Mouse (Mus musculus) kidney, postnatal 36 days (tissue): Measurements from ENCODE around the gene Foxp2.

ENCODE experiments used
- DNase-seq, 2 experiments: peaks; one replicate each; pipeline ENCODE4 v3.0.0; 2021 to 2022; ENCODE audit warnings: mixed read lengths in 2 of 2

Gene Foxp2

DNA sequence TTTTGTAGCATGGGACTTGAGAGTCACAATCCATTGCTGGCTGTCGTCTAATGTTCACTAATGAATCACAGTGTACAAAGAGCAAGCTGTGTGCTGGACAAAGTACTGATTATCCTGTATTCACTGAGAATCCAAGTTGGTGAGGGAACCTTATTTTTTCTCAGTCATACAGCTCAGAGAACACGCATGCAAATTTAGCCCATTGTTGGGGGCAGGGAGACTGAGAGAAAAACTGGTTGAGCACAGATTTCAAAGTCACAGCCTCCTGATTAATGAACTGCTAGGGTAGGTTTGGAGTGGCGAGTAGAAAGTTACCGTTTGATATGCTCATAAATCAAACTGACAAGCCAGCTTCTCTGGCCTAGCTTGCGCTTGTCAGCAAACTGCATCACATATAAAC lies 477.1 kb downstream of the Foxp2 start:
- DNase-seq: peak; percentile 43 to 45

- no peak for DNase-seq
These were observed 495.3 kb downstream of the Foxp2 start for GRCm38 (mm10) chr6:15396462-15396861.

DNA sequence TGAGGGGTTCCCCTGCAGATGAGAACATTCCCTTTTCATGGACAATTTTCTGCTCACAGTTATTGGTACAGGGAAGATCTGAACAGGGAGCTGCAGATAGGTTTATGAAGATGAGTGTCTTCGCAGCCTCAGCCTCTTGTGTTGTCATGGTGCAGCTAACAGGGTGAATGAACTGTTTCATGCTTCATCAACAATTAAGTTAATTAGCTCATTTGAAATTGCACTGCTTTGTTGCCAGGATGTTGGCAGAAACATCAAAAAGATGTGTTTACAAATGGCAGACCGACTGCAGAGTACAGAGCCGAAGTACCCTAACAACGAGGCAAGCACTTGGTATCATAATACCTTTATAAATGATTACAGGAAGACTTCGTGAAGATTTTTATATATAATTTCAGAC lies 496.3 kb downstream of the Foxp2 start:
- DNase-seq: no peak

DNA sequence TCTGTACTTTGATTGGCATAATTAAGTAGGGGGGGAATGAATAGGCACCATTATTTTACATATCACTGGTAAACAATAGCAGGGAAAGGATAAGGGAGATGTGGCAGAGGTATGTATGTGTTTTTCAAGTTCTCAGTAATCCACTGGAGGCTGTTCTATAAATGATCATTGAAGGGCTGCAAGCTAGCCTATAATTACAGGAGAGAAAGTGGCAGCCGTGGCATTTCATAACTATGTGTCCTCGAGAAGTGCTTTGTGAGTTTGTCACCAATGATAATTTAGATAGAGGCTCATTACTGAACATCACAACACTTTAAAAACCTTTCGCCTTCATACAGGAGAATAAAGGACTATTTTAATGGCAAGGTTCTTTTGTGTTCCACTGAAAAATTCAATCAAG lies 500.0 kb downstream of the Foxp2 start:
- DNase-seq: no peak

DNA sequence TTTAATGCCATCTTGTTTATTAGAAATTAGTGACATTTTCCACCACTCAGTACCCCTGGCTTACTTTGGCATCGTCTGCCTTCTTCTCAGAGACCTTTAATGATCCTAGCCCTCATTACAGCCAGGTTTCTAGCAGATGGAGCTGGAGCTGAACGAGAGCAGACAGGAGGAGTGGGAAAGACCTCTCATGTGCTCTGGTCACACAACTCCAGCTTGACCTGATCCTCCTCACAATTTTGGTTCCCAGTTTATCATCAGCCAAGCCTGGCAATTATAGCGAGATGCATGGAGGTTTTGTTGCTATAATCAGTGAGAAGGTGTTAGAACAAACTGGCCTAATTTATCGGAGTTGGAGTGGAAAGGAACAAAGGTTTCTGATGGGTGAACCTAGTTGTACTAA lies 500.9 kb downstream of the Foxp2 start:
- DNase-seq: no peak

DNA sequence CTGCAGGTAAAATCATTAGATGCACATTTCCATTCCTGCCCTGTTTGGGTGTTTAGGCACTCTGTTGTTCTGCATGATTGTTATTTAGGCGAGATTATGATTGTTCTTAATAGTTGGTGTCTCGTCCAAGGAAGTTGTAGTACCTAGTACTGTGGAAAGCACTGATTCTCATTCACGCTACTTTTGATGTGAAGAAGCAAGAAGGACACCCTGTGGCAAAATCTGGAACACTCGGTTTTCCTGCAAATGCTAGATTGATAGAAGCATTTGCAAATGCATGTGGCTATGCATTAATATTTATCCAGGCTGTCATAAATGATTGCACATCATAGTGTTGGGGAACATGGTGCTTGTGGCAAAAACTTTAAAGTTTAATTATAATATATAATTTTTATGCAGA lies 514.0 kb downstream of the Foxp2 start:
- DNase-seq: peak in 1 of 2 experiments; percentile 47

GRCm38 (mm10) chr6:15459701-15460100 lies 558.6 kb downstream of the Foxp2 start:
- no peak for DNase-seq

GRCm38 (mm10) chr6:15463390-15463789 lies 562.2 kb downstream of the Foxp2 start:
- DNase-seq: no peak

GRCm38 (mm10) chr6:15465471-15465870 lies 564.3 kb downstream of the Foxp2 start:
- DNase-seq: peak in 1 of 2 experiments; percentile 10

GRCm38 (mm10) chr6:15466634-15467033 lies 565.5 kb downstream of the Foxp2 start:
- no peak for DNase-seq

DNA sequence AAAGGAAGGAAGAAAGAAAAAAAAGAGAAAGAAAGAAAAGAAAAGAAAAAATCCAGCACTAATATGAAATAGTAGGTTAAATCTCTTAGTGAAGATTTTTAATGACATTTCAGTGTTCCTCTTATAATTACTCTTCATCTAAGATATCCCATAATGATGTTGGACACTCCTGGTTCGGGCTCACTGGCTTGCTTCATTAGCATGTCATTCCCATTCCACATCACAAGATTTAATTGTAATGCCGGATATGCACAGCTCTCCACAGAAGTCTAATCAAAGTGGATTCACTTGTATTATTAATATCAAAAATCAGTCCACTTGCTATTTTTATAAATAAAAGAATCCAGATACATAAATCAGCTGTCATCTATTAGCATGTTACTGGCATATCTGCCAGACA lies 585.8 kb downstream of the Foxp2 start:
- DNase-seq: no peak
